29 mouse cellular contexts compared by ENCODE assay signal in the genomic region with DNA sequence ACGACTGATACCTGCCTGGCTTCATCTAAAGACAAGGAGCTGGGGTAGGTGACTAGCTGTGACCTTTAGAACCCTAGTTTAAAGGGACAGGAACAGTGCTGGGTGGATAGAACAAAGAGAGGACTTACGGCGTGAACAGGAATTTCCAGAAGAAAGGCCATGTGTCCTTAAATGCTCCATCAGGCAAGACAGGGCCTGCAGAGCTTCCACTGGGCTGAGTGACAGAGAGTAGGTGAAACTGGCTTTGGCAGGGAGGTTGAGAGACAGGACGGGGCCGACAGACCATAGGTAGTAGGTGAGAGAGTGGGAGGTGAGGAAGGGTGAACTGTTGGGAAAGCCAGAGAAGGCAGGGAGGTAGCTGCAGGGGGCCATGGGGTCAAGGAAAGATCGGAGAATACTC. TPM values are rescaled to one million over a fixed set of nuclear protein-coding genes. Genes with fewer than 3 reads are reported as not detected.
"Had no signal": no experiment of that assay in that cellular context is flagged by ENCODE, and none has a peak within 500 bp of the region (broad histone marks: within the 10 kb centered on the region; RNA-seq: fewer than 3 reads in every experiment).

No protein-coding gene starts in this region.

- H3K4me1 ChIP-seq: limb, embryonic 12.5 days; limb, embryonic 15.5 days; neural tube, embryonic 12.5 days; neural tube, embryonic 15.5 days had no signal

- H3K9me3 ChIP-seq: limb, embryonic 12.5 days; limb, embryonic 15.5 days; neural tube, embryonic 12.5 days; neural tube, embryonic 15.5 days had no signal

- H3K36me3 ChIP-seq: limb, embryonic 12.5 days; limb, embryonic 15.5 days; neural tube, embryonic 12.5 days; neural tube, embryonic 15.5 days had no signal

- H3K27ac ChIP-seq: kidney, postnatal 0 days; layer of hippocampus, adult 2 months; limb, embryonic 12.5 days; limb, embryonic 15.5 days; liver, embryonic 14.5 days; neural tube, embryonic 12.5 days; neural tube, embryonic 15.5 days had no signal

- H3K4me3 ChIP-seq: layer of hippocampus, adult 2 months; limb, embryonic 12.5 days; limb, embryonic 15.5 days; neural tube, embryonic 12.5 days; neural tube, embryonic 15.5 days had no signal

- DNase-seq: kidney, adult 2 months; kidney, postnatal 25 days; layer of hippocampus, adult 9-11 months; layer of hippocampus, postnatal 36 days; left cerebral cortex, postnatal 4 days; liver, postnatal 0 days; lung, embryonic 14.5 days; lung, postnatal 10 days; lung, postnatal 36 days; midbrain, embryonic 14.5 days; right cerebral cortex, adult 18-20 months; right cerebral cortex, postnatal 14 days; right cerebral cortex, postnatal 4 days; thymus, adult 18-20 months; thymus, postnatal 36 days had no signal

- ATAC-seq: intestine, postnatal 0 days; liver, postnatal 0 days had no signal

- H3K4me2 ChIP-seq: limb, embryonic 12.5 days; limb, embryonic 15.5 days; liver, embryonic 11.5 days; lung, embryonic 14.5 days; midbrain, embryonic 11.5 days; neural tube, embryonic 12.5 days; neural tube, embryonic 15.5 days had no signal

- H3K9ac ChIP-seq: limb, embryonic 12.5 days; limb, embryonic 15.5 days; liver, embryonic 14.5 days; liver, postnatal 0 days; lung, embryonic 14.5 days; neural tube, embryonic 12.5 days; neural tube, embryonic 15.5 days had no signal

- H3K27me3 ChIP-seq: limb, embryonic 15.5 days; neural tube, embryonic 12.5 days; neural tube, embryonic 15.5 days had no signal

RNA-seq across cellular contexts. Expression of a gene that starts 10.7 kb away (rescaled TPM):
- total RNA-seq: left cerebral cortex, adult 8-10 months; megakaryocyte-erythroid progenitor cell, adult 5-6 weeks had no signal
- polyA plus RNA-seq: neural tube, embryonic 15.5 days had no signal

RNA-seq across cellular contexts. Expression of a gene that starts 12.5 kb away (rescaled TPM):
- total RNA-seq: layer of hippocampus, adult 2 months; left cerebral cortex, adult 8-10 months; left cerebral cortex, postnatal 14 days; left cerebral cortex, postnatal 4 days; megakaryocyte-erythroid progenitor cell, adult 5-6 weeks had no signal
- polyA plus RNA-seq: limb, embryonic 12.5 days; liver, embryonic 11.5 days; liver, embryonic 14.5 days; liver, postnatal 0 days; lung, embryonic 14.5 days; midbrain, embryonic 14.5 days; neural tube, embryonic 12.5 days; neural tube, embryonic 15.5 days; stomach, embryonic 14.5 days had no signal

RNA-seq across cellular contexts. Expression of a gene that starts 16.6 kb away (rescaled TPM):
- total RNA-seq: layer of hippocampus, adult 2 months; layer of hippocampus, postnatal 36 days; left cerebral cortex, adult 8-10 months; left cerebral cortex, postnatal 14 days; megakaryocyte-erythroid progenitor cell, adult 5-6 weeks had no signal
- polyA plus RNA-seq: midbrain, embryonic 14.5 days had no signal

RNA-seq across cellular contexts. Expression of a gene that starts 27.5 kb away (rescaled TPM):
- total RNA-seq: megakaryocyte-erythroid progenitor cell, adult 5-6 weeks had no signal
